Mouse (Mus musculus) midbrain, embryonic 15.5 days (tissue): Measurements from ENCODE around the gene Rabgap1l. TPM values are rescaled to one million over a fixed set of nuclear protein-coding genes. Genes with fewer than 3 reads are reported as not detected.
A peak's percentile ranks its signal among the peaks of the same experiment; 100 is the strongest.

ENCODE experiments used
- ATAC-seq: fragments of 200-750 bp; cut with Nextera tagmentation; replicated peaks from 2 replicates; pipeline ENCODE4 v1.8.0; 2017; ENCODE audit warnings: moderate TSS enrichment
- H3K27ac ChIP-seq: fragments of 300-500 bp; sonication (generic); 2 replicates; pipeline ENCODE4 v1.5.1; 2015; ENCODE audit warnings: mild to moderate bottlenecking, inconsistent platforms
- H3K27me3 ChIP-seq: fragments of 300-500 bp; sonication (generic); replicated peaks from 2 replicates; pipeline ENCODE4 v1.6.1; 2015; ENCODE audit warnings: inconsistent platforms
- H3K36me3 ChIP-seq: fragments of 300-500 bp; sonication (generic); replicated peaks from 2 replicates; pipeline ENCODE4 v1.6.1; 2015; ENCODE audit warnings: inconsistent platforms
- H3K4me1 ChIP-seq: fragments of 300-500 bp; sonication (generic); 2 replicates; pipeline ENCODE4 v1.6.1; 2015; ENCODE audit warnings: inconsistent platforms
- H3K4me2 ChIP-seq: fragments of 300-500 bp; sonication (generic); 2 replicates; pipeline ENCODE4 v1.6.1; 2015; ENCODE audit warnings: inconsistent platforms, mild to moderate bottlenecking, moderate library complexity
- H3K4me3 ChIP-seq: fragments of 300-500 bp; sonication (generic); 2 replicates; pipeline ENCODE4 v1.5.1; 2015; ENCODE audit warnings: mild to moderate bottlenecking, inconsistent platforms
- H3K9ac ChIP-seq: fragments of 300-500 bp; sonication (generic); 2 replicates; pipeline ENCODE4 v1.6.1; 2015; ENCODE audit warnings: mild to moderate bottlenecking, inconsistent platforms
- H3K9me3 ChIP-seq: fragments of 300-500 bp; sonication (generic); 2 replicates; pipeline ENCODE4 v1.6.1; 2016; ENCODE audit warnings: inconsistent platforms
- WGBS: fragments of 180-500 bp; shearing (Covaris S2); methylation state at CpG from one replicate; pipeline ENCODE4 v1.1.7; 2015; ENCODE audit warnings: mixed read lengths; 5-methylcytosine and 5-hydroxymethylcytosine counted together
- polyA plus RNA-seq: library from polyadenylated mRNA; unstranded; fragments of >200 nt; fragmentation: Nextera tagmentation; extraction: Ambion mirVana; gene quantifications from 2 replicates; pipeline ENCODE4 v1.2.1, GENCODE M21; 2015

The Rabgap1l gene
- polyA plus RNA-seq, 1 experiment from 2014 or later = 38.3 TPM

DNA sequence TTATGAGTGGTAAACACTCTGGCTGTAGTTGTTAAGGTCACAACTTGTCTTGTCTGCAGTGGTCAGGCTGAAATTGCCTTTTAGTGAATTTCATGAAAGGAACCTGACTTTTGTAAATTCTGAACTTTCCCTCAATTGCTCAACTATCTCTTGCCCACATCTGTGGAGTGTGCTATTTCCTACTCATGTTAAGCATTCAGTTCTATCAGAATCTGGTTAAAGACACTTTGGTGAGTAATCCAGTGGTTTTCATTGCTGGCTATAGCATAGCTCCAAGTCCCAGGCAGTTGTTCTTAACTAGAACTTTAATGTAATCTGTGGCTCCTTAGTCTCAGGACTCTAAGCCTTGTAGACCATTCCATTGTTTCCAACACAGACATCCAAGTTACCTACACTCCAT, 421.3 kb downstream of the Rabgap1l start:
- ATAC-seq = no peak
- Histone ChIP-seq H3K36me3 (no peaks in the 10 kb centered on the region), H3K4me2 (no peak overlapping the region), H3K27ac (no peak overlapping the region), H3K9ac (no peak overlapping the region), H3K4me1 (no peaks in the 10 kb centered on the region), H3K27me3 (no peaks in the 10 kb centered on the region), H3K9me3 (no peaks in the 10 kb centered on the region), H3K4me3 (no peak overlapping the region)

DNA sequence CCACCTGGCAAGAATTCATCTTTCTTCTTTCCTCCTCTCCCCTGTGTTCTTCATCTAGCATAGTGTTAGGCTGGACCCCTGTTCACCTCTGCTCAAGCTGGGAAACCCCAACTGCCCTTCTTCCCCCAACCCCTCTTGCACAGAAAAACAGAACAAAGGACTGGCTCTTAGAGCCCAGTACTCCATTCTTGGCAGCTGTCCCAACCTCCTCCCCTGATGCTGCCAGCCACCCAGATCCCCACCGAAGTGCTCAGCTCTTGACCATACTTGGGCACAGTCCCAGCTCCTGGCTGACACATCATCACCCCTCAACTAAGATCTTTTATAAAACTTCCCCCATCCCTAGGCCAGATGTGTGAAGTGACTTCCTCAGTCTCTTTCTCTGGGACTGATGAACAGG, 422.5 kb downstream of the Rabgap1l start:
- H3K27me3 ChIP-seq = no peaks in the 10 kb centered on the region
- H3K9ac ChIP-seq = no peak overlapping the region
- H3K4me2 ChIP-seq = no peak overlapping the region
- 62% methylated on average over 1 of the region's 1 CpGs for WGBS
- no peak; the same call in 1 of the 2 replicates for ATAC-seq
- no peak overlapping the region for H3K4me3 ChIP-seq
- H3K4me1 ChIP-seq = no peaks in the 10 kb centered on the region
- H3K9me3 ChIP-seq = no peaks in the 10 kb centered on the region
- H3K27ac ChIP-seq = no peak overlapping the region
- no peaks in the 10 kb centered on the region for H3K36me3 ChIP-seq

- Histone ChIP-seq H3K36me3 (no peaks in the 10 kb centered on the region), H3K27me3 (no peaks in the 10 kb centered on the region), H3K4me3 (no peak overlapping the region), H3K4me1 (no peaks in the 10 kb centered on the region), H3K4me2 (no peak overlapping the region), H3K9me3 (no peaks in the 10 kb centered on the region), H3K9ac (no peak overlapping the region), H3K27ac (no peak overlapping the region)
- no peak for ATAC-seq
- WGBS = 89% methylated on average over 3 of the region's 3 CpGs
These were observed 426.4 kb downstream of the Rabgap1l start for GRCm38 (mm10) chr1:160366615-160367014.

GRCm38 (mm10) chr1:160357268-160357667, 435.7 kb downstream of the Rabgap1l start:
- H3K9me3 ChIP-seq = no peaks in the 10 kb centered on the region
- no peak for ATAC-seq
- H3K9ac ChIP-seq = no peak overlapping the region
- no peak overlapping the region for H3K4me3 ChIP-seq
- H3K4me2 ChIP-seq = no peak overlapping the region
- H3K27me3 ChIP-seq = no peaks in the 10 kb centered on the region
- H3K27ac ChIP-seq = no peak overlapping the region
- no peaks in the 10 kb centered on the region for H3K36me3 ChIP-seq
- peaks cover 1% of the 10 kb centered on the region; the same call in 1 of the 2 replicates for H3K4me1 ChIP-seq

- H3K9ac ChIP-seq = no peak overlapping the region
- H3K9me3 ChIP-seq = no peaks in the 10 kb centered on the region
- no peaks in the 10 kb centered on the region for H3K36me3 ChIP-seq
- H3K4me3 ChIP-seq = no peak overlapping the region
- peaks cover 20% of the 10 kb centered on the region for H3K4me1 ChIP-seq
- no peaks in the 10 kb centered on the region for H3K27me3 ChIP-seq
- H3K27ac ChIP-seq = no peak overlapping the region
- no peak for ATAC-seq
- WGBS = 86% methylated on average over 6 of the region's 6 CpGs
- no peak overlapping the region for H3K4me2 ChIP-seq
These were observed 439.1 kb downstream of the Rabgap1l start for GRCm38 (mm10) chr1:160353732-160354455.

DNA sequence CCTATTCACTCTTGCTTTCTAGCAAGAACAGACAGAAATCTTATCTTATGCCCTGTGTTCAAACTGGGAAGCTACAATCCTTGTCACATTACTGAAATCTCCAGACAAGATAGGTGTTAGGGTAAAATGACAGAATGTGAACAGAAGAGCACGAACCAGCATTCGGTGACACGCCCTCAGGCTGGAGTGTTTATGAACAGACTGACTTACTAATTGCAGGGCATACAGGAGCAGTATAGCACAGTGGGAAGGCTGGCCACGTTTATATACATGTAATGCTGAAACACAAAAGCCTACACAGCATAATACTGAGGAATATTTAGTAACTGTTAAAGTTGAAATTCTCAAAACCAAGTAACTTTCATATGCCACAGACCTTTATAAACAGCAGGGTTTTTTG, 440.7 kb downstream of the Rabgap1l start:
- Histone ChIP-seq H3K27me3 (no peaks in the 10 kb centered on the region), H3K4me1 (peaks cover 26% of the 10 kb centered on the region), H3K4me2 (peak overlapping the region; percentile 68), H3K27ac (peak overlapping the region; percentile 94), H3K4me3 (peak overlapping the region; percentile 58), H3K9ac (peak overlapping the region; percentile 59), H3K9me3 (no peaks in the 10 kb centered on the region), H3K36me3 (no peaks in the 10 kb centered on the region)
- peak; percentile 75 for ATAC-seq
- WGBS = 28% methylated on average over 4 of the region's 4 CpGs

DNA sequence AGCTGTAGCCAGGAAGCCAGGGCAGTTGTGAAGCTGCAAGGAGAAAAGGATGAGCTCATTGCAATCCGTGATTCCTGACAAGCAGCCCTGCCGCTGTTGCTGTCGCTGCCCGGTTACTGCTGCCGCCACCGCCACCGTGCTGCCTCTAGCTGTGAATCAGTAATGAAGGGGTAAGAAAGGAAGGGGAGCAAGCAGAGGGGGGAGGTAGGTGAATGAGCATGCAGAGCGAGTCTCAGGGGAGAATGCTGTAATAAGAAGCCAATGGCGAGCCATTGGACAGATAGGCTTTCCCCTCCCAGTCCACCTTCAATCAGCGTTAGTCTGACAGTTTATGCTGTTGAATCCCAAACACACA, 441.2 kb downstream of the Rabgap1l start:
- peak overlapping the region; percentile 58 for H3K4me3 ChIP-seq
- no peaks in the 10 kb centered on the region for H3K36me3 ChIP-seq
- H3K27ac ChIP-seq = peak overlapping the region; percentile 94
- peak; percentile 96 for ATAC-seq
- no peaks in the 10 kb centered on the region for H3K27me3 ChIP-seq
- H3K4me2 ChIP-seq = peak overlapping the region; percentile 68
- WGBS = 0% methylated on average over 10 of the region's 10 CpGs
- no peaks in the 10 kb centered on the region for H3K9me3 ChIP-seq
- H3K4me1 ChIP-seq = peaks cover 26% of the 10 kb centered on the region
- peak overlapping the region; percentile 59 for H3K9ac ChIP-seq

GRCm38 (mm10) chr1:160351146-160351879, 441.7 kb downstream of the Rabgap1l start:
- H3K27me3 ChIP-seq = no peaks in the 10 kb centered on the region
- WGBS = 11% methylated on average over 13 of the region's 13 CpGs
- H3K36me3 ChIP-seq = no peaks in the 10 kb centered on the region
- ATAC-seq = peak; percentile 69
- H3K27ac ChIP-seq = peak overlapping the region; percentile 94
- peak overlapping the region; percentile 68 for H3K4me2 ChIP-seq
- H3K9ac ChIP-seq = peak overlapping the region; percentile 59
- H3K4me3 ChIP-seq = peak overlapping the region; percentile 58
- no peaks in the 10 kb centered on the region for H3K9me3 ChIP-seq
- peaks cover 26% of the 10 kb centered on the region for H3K4me1 ChIP-seq

DNA sequence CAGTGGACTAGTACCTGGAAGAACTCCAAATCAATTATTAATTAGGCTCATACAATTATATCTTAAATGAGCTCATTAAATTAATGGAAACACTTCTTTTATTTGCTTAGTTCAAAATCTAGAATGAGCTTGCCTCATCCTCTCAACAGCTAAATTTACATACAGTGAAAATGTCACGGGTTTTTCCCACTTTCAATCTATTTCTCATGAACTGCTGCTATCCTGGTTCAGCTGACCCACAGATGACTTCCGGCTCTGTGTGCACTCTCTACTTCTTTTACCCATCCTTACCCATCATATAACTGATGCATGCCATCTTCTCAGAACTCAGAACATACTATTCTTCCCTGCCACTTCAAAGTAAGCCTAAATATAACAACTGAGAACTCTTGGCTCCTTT, 452.4 kb downstream of the Rabgap1l start:
- Histone ChIP-seq H3K4me1 (no peaks in the 10 kb centered on the region), H3K36me3 (peaks cover 5% of the 10 kb centered on the region; the same call in 1 of the 2 replicates), H3K9me3 (no peaks in the 10 kb centered on the region), H3K4me2 (no peak overlapping the region), H3K27ac (no peak overlapping the region), H3K9ac (no peak overlapping the region), H3K4me3 (no peak overlapping the region), H3K27me3 (no peaks in the 10 kb centered on the region)
- 86% methylated on average over 2 of the region's 2 CpGs for WGBS
- no peak for ATAC-seq

- Histone ChIP-seq H3K4me3 (no peak overlapping the region), H3K4me2 (no peak overlapping the region), H3K27ac (no peak overlapping the region), H3K9ac (no peak overlapping the region), H3K4me1 (no peaks in the 10 kb centered on the region), H3K9me3 (no peaks in the 10 kb centered on the region), H3K27me3 (no peaks in the 10 kb centered on the region), H3K36me3 (peaks cover 5% of the 10 kb centered on the region; the same call in 1 of the 2 replicates)
- WGBS = 90% methylated on average over 4 of the region's 4 CpGs
- ATAC-seq = no peak
These were observed 453.6 kb downstream of the Rabgap1l start for GRCm38 (mm10) chr1:160339374-160339773.

DNA sequence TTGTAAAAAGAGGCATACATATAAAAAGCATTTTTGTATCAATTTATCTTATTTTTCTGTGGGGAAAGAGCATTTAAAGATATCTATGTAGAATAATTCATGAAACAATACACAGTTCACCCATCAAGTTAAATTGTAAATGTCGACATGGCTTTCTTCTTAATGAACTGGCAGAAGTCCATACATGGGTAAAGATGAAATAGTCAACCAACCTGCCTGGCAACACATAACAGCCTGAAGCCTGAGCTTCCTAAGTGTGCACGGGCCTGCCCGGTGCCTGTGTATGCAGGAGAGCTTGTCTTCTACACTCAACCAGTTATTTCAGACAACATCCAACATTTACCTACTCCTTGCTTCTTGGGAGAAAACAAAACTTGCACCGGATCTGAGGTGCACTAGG, 458.2 kb downstream of the Rabgap1l start:
- WGBS = 79% methylated on average over 4 of the region's 4 CpGs

DNA sequence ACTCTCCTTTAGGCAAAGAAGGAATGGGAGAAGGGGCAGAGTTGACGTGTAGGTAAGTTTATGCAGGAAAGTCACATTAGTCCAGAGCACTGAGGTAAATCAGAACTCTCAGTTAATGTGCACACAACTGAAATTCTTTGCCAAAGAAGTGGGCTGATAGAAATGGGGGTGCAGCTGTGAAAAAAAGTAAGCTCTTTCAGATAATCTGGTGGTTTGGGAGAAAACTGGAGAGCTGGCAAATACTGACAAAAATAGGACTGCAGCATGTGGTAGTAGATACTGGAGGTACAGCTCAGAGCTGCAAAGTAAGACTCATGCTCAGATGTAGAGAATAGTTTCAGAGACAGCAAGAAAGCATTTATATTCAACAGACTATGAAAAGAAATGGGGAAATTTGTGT, 462.2 kb downstream of the Rabgap1l start:
- H3K9ac ChIP-seq = no peak overlapping the region
- H3K4me2 ChIP-seq = no peak overlapping the region
- no peak overlapping the region for H3K4me3 ChIP-seq
- H3K4me1 ChIP-seq = no peaks in the 10 kb centered on the region
- no peaks in the 10 kb centered on the region for H3K9me3 ChIP-seq
- no peak overlapping the region for H3K27ac ChIP-seq
- no peak for ATAC-seq
- no peaks in the 10 kb centered on the region for H3K27me3 ChIP-seq
- H3K36me3 ChIP-seq = no peaks in the 10 kb centered on the region
- WGBS = 64% methylated on average over 1 of the region's 1 CpGs

More for the DNA sequence above, 458.2 kb downstream of the Rabgap1l start:
- peaks cover 5% of the 10 kb centered on the region; the same call in 1 of the 2 replicates for H3K36me3 ChIP-seq
- H3K27me3 ChIP-seq = no peaks in the 10 kb centered on the region
- no peak overlapping the region for H3K4me3 ChIP-seq
- H3K27ac ChIP-seq = no peak overlapping the region
- H3K9ac ChIP-seq = no peak overlapping the region
- H3K4me1 ChIP-seq = no peaks in the 10 kb centered on the region
- H3K9me3 ChIP-seq = no peaks in the 10 kb centered on the region
- ATAC-seq = no peak
- no peak overlapping the region for H3K4me2 ChIP-seq

DNA sequence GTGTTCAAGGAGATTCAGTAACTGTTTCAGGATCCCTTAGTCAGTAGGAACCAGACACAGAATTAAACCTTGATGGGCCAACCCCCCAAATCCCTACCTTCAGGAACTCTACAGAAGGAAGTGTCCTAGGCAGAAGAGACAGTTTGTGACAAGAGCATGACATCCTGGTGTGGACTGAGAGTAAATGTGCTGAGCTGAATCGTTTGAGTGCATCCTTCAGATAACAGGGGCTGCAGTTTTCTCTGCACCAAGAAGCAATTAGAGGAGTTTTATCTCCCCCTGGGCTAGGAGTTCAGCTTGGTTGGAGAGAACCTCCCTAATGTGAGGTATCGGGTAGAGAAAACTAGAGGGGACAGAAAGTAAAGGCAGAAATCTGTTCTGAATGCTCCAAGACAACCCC, 462.8 kb downstream of the Rabgap1l start:
- Histone ChIP-seq H3K27ac (no peak overlapping the region), H3K4me1 (no peaks in the 10 kb centered on the region), H3K9ac (no peak overlapping the region), H3K4me3 (no peak overlapping the region), H3K27me3 (no peaks in the 10 kb centered on the region), H3K36me3 (no peaks in the 10 kb centered on the region), H3K9me3 (no peaks in the 10 kb centered on the region), H3K4me2 (no peak overlapping the region)
- no peak for ATAC-seq
- 54% methylated on average over 2 of the region's 2 CpGs for WGBS
